24 mouse cellular contexts compared by ENCODE assay signal in genomic region chr3:105070553-105070952, GRCm38 (mm10). TPM values are rescaled to one million over a fixed set of nuclear protein-coding genes. Genes with fewer than 3 reads are reported as not detected.
"Had no signal": no experiment of that assay in that cellular context is flagged by ENCODE, and none has a peak within 500 bp of the region (broad histone marks: within the 10 kb centered on the region; RNA-seq: fewer than 3 reads in every experiment).

No protein-coding gene starts in this region.

- H3K4me1 ChIP-seq: midbrain, embryonic 13.5 days had no signal

- H3K9me3 ChIP-seq: midbrain, embryonic 13.5 days had no signal

- H3K4me2 ChIP-seq: liver, embryonic 11.5 days; lung, embryonic 14.5 days; midbrain, embryonic 13.5 days had no signal

- H3K36me3 ChIP-seq: midbrain, embryonic 13.5 days had no signal

- H3K27me3 ChIP-seq: midbrain, embryonic 13.5 days had no signal

- H3K4me3 ChIP-seq: midbrain, embryonic 13.5 days had no signal

- H3K9ac ChIP-seq: liver, embryonic 14.5 days; liver, postnatal 0 days; lung, embryonic 14.5 days; midbrain, embryonic 13.5 days had no signal

- ATAC-seq: intestine, embryonic 16.5 days; liver, postnatal 0 days; lung, postnatal 0 days; midbrain, embryonic 13.5 days had no signal

- H3K27ac ChIP-seq: liver, embryonic 14.5 days; macrophage; midbrain, embryonic 13.5 days; stomach, postnatal 0 days had no signal

- DNase-seq: kidney, adult 18-20 months; kidney, adult 9 months; kidney, postnatal 14 days; kidney, postnatal 4 days; left cerebral cortex, postnatal 4 days; liver, postnatal 0 days; lung, embryonic 14.5 days; right cerebral cortex, adult 18-20 months; right cerebral cortex, postnatal 14 days; right cerebral cortex, postnatal 4 days; thymus, adult 2 months; thymus, postnatal 25 days had no signal

RNA-seq across cellular contexts. Expression of gene 4930564D02Rik, which starts 3.9 kb away (rescaled TPM):
- polyA plus RNA-seq: intestine, embryonic 16.5 days; kidney, embryonic 16.5 days; liver, embryonic 11.5 days; liver, embryonic 14.5 days; liver, postnatal 0 days; lung, embryonic 14.5 days; lung, postnatal 0 days; macrophage; midbrain, embryonic 13.5 days; midbrain, postnatal 0 days; neural tube, embryonic 11.5 days; neural tube, embryonic 14.5 days; stomach, embryonic 14.5 days; stomach, postnatal 0 days; thymus, adult 2 months had no signal
